Mouse (Mus musculus) yolk sac, embryonic 10.5 days (tissue): ENCODE results near the gene Bcs1l.

Source experiments
- DNase-seq: peaks from one replicate; pipeline ENCODE4 v3.0.0-alpha.2; 2017; ENCODE audit warnings: low spot score

The Bcs1l gene

DNA sequence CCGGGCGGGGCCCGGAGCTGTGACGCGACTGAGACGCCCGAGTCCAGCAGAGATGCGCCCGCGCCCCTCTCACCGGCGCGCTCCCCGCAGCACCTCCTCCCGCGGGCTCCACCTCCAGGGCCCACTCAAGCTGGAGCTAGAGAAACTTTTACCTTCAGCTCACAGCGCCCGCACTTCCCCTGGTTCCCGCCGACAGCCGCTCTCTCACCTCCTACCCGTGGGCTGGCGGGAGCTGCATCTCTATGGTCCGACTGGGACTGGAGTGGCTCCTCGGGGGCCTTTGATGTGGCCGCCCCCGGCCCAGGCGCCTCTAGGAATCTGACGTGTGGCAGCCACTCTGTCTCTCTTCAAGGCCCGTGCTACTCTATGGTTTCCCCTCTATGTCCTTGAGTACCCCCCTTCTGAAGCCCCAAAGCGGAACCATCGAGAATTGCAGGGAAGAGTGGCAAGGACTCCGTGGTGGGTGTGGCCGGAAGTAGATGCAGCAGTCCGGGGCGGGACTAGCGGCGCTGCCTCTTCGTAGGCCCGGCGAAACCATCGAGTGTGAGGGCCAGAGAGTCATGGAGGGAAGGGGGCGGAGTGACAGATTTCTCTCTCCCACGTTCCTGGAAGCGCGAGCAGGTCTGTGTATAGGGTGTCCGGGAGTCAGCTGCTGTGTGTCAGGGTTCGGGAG is at the start of gene Bcs1l, which contains the start of gene Zfp142:
Gene Bcs1l, plus strand, starts transcription at position 517 of the 673 bp plus-strand sequence.
Gene Zfp142, minus strand, starts transcription at position 474 of the 673 bp plus-strand sequence.
- DNase-seq, result peak; percentile 99

DNA sequence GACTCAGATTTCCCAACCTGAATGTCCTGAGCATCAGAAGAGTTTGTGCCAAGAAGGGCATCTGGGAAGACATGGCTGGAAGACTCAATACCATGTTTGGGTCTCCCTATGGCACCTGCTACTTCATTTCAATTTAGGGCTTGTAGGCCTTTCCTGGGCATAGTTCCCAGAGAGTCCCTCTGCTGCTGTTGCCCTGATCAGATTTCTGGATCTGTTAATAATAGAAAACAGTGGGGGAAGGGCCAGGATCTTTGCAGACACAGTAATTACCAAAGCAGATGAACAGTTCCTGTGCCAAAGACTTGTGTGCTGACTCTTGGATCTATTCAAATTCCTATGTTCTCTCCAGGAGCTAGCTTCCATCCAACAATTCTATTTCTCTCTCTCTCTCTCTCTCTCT is 49.4 kb upstream of the Bcs1l start:
- DNase-seq, result no peak

DNA sequence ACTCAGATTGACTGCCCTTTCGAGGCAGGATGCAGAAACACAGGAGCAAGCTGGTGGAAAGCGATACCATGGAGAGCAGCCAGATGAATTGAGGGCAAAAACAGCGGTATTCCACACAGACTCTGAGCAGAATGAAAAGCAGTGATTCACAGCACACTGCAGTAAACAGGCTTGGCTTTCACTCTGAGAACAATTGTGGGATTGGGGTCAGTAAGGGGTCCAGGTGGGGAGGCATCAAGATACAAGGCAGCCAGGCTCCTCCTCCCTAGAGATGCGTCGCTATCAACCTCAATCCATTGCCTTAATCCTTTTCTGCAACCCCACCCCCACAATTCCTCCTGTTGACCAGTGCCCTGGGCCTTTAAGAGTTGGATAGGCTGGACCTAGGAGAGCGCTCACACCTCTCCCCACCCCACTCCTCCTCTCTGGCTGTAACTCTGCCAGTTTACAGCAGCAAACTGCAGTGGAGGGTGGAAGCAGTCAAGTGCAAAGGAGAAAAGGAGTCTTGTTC is 45.6 kb upstream of the Bcs1l start, which contains the start of gene Plcd4:
Gene Plcd4, plus strand, starts transcription at position 438 of the 511 bp plus-strand sequence.
- DNase-seq, result no peak

DNA sequence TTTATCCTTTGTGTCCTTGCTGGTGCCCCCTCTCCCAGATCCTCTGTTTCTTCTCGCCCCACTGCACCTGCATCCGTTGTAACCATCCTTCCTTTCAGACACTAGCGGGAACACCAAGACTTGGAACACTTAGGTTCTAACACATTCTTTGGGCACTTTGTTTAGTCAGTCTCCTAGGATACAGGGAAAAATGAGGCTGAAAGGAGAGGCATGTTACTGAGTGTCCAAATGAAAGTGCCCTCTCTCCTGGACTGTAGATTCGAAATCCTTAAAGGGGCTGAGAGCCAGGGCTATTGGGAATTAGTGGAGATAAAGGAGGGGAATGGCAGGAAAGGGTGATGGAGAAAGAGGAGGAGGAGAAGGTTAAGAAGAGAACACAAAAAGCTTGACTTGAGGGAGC is 43.9 kb upstream of the Bcs1l start, which contains the start of gene Usp37:
Gene Usp37, minus strand, starts transcription at position 101 of the 400 bp plus-strand sequence.
- no peak for DNase-seq

DNA sequence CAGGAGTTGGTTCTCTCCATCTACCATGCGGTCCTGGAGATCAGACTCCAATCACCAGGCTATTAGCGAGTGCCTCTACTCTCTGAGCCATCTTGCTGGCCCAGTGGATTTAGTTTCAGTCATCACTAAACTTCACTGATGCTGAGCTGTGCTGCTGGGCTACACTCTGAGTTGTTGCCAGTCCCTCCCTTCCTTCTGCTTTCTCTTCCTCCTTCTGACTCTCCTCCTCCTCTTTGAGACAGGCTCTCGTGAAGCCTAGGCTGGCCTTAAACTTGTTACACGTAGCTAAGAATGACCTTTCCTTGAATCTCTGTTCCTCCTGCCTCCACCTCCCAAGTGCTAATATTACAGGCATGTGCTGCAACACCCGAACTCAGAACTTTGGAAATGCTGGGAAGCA is 29.0 kb upstream of the Bcs1l start:
- no peak for DNase-seq

DNA sequence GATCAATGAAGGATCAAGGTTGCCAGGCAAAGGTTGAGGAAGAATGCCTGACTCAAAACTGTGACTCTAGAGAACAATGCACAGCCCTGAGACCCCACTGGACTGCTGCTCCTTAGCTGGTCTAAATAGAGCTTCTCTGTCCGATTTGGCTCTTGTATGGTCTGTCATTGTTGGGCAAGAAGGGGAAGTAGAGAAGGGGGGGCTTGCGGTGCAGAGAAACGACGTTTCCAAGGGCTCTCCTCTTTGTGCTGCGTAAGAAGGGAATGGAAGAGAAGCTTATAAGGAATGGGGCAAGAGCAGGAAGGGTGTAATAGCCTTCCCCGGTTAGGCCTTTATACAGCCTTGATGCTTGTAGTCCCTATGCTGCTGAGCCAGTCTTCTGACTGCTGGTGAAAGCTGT is 22.3 kb upstream of the Bcs1l start:
- DNase-seq, result no peak

DNA sequence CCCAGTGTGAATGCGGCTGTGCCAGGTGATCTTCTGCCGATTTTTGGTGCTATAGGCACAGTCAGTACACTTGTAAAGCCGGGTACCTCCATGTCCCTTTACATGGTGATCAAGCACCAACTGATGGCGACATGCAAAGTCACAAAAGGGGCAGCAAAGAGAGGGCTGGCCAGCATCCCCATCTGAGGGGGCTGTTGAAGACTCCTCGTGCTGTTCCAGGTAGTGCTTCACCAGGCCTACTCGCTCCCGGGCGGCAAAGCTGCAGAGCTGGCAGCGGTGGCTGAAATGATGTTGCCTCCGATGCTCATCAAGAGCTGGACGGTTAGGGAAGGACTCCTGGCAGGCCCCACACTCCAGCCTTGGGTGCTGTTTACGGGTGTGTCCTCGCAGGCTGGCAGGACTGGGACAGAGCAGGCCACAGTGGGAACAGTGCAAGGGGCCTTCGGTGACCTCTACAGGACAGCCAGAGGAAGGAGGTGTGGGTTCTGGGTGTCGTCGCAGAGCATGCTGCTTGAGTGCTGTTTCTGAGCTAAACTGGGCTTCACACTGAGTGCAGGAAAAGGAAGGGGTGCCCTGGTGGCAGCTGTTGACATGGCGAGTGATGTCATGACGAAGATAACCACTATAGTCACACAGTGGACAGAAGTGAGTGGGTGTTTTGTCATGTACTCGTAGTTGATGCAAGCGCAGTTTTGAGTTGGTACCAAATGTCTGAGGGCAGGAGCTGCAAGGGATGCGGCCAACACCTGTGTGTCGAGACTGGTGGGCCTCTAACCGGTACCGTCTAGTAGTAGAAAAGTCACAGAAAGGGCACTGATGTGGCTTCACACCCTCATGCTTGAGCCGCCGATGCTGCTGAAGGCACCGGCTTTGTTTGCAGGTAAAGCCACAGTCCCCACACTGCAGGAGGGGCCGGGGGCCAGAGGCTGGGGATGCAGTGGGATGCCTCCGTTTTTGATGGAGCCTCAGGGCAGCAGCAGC is 18.1 kb upstream of the Bcs1l start:
- DNase-seq, result no peak

DNA sequence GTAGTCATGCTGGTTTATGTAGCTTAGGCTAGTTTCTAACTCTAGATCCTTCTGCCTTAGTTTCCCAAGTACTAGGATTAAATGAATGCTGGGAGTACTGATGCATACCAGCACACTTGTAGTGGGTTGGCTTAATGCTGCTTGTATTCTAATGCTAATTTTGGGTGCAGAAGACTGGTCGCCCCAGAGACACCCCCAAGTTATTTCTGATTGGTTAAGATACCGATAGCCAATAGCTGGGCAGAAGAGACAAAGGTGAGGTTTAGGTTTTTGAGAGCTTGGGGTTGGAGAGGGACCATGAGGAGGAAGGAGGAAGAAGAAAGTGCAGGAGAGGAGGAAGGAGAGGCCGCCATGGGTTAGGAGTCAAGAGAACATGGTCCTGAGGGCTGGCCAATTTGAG is 5.5 kb upstream of the Bcs1l start:
- DNase-seq, result no peak

DNA sequence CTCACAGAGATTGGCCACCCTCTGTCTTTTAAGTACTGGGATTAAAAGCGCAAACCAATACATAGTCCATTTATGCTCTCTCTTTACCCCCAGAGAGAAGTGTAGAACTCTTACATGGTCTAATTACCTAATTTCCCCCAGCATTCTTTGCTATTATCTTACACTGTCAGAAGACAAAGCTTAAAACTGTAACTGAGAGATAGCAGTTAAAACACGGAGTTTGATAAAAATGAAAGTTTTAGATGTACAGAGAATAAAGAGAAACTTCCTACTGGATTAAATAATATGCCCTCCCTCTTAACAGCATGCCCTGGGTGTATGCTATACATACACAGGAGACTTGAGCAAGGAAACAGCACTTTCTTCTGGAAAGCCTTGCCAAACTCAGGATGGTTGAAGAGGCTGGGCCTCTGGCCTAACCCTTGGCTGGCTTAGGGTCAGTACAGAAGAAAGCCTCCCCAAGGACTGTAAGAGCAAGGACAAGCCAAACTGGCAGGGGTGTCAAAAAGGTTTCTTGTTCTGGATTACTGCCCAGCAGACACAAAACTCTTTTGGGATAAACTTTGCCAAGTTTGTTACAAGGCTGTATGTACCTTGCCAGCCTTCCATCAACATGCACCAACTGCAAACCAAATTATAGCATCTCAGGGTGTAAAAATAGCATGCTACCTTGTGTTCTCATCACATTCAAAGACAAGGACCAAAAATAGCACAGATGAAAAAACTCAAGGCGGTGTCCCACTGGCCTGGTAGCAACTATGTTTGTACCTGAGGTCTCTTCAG is 3.3 kb upstream of the Bcs1l start:
- DNase-seq, result no peak

DNA sequence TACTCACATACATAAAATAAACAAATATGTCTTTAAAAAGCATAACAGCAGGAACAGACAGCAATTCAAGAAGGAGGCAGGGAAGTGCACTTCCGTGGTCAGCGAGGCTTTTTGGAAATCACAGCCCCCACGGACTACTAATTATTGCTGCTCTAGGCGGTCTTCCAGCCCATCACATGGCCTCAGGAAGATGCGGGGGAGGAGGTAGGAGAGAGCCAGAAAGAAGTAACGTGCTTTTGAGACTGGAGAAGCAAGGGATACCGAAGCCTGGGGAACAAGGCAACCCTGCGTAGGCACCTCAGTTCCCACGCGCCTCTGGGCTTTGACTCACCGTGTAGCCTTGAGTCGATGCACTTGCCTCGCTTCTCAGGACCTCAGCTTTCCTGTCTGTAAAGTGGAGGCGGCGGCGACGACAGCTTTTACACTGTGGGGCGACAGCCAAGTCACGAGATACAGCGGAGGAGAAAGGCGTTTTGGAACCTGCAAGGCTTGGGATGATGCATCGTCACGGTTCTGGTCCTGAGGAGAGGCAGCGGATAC is 786 bp upstream of the Bcs1l start:
- no peak for DNase-seq

DNA sequence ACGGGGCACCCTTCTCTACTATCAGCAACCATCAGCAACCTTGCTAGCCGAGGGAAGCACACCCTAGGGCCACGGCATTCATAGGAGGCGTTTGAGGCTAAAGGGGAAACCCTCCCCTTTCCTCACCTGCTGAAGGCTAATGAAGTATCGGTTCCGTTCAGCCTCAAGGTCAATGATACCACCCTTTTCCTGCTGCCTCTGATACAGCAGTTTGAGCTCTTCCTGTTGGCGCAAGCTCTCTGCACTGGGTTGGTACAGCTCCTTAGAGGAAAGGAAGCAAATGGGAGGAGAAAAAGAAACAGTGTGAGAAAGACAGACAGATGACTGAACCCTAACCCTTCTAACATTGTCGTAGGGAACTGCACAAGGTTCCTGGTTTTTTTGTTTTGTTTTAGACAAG is 6.3 kb downstream of the Bcs1l start:
- DNase-seq, result no peak

DNA sequence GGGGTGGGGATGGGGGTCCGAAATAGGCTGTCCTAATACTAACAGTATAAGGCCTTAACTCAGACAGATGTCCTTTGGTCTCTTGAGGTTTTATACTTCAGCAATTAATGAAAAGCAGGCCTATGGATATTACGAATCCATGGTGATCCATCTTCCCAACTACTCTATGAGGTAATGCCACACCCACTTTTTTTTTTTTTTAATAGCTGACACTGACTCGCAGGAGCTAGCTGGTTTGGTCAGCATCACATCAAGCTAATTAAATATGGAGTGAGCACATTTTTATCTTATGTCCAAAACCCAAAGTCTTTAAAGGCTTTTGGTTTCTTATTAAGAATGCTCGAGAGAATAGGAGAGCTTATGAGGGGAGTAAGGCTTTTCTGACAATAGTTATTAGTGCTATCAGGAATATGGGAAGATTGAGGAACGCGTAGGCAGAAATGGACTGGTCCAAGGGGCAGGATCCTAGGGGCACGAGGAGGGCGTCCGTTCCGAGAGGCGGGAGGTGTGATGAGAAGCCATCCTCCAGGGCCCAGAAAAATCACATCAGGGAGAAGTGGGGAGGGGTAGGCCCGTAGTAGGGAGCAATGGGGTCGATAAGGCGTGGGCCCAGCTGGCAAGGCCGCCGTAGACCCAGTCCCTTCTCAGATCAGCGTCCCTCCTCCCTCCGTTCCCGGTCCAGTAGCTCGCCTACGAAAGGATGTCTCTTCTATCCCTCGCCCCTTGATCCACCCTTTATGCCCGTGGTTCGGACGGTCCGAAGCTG is 12.6 kb downstream of the Bcs1l start:
- no peak for DNase-seq

DNA sequence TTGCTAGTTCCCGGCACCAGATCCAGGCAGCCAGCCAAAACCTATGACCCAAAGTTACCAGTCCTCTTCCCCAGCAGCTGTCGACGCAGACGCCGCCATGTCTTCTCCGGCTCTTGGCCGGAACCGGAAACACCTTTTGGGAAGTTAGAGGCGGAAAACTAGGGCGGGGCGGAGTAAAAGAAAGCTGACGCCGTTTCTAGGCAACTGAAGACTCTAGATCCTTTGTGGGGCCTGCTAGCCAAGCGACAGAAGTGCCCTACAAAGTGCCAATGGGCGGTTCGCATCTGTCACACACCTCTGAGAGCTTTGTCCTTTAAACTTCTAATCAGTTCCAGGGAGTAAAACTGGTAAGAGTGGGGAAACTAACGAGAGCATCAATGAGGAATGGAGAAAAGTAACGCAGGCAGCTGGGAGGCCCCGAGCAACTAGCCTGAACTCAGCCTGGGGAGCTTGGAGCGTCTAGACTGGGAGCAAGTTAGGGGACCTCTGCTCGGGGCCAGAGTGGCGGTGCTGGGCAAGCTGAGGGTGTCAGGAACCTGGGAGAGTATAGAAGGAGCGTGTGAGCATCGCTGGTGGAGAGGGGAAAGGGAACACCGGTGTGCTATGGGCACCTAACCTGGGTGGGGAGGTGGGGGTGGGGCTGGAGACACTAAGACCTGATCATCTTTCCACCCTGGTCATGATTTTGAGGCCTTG is 13.3 kb downstream of the Bcs1l start, which contains the start of the genes Rnf25 and Stk36:
Gene Rnf25, minus strand, starts transcription at position 131 of the 696 bp plus-strand sequence.
Gene Stk36, plus strand, starts transcription at position 179 of the 696 bp plus-strand sequence.
- DNase-seq, result peak; percentile 84

DNA sequence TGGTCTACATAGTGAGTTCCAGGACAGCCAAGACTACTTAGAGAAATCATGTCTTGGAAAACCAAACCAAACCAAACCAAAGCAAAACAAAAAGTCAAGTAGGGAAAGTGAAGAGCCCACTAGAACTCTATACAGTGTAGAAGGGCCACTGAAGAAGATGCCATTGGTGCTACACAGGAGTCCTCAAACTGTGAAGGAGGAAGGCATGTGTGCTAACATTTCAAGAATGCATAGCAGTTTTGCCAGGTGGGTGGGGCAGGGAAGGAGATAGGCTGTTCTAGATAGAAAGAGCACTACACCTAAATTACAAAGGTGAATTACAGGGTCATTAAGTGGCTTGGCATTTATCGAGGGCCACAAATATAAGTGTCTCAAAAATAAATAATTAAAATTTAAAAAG is 36.1 kb downstream of the Bcs1l start:
- no peak for DNase-seq

DNA sequence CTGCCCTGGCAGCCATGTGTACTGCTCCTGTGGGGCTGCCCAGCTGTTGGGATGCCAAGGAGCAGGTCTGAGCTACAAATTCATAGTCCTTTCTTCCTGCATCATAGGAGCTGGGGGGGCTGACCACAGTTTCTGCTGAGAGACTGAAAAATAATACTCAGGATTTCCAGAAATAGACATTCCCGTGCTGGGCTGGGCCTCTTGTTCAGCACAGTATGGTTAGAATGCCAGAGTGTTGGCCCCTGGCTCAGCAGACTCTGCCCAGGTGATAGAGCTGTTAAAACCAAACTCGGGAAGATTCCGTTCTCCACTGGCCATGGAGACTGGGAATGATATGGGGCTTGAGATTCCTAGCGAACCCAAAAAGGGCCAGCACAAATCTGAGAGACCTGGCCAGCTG is 38.0 kb downstream of the Bcs1l start:
- no peak for DNase-seq

DNA sequence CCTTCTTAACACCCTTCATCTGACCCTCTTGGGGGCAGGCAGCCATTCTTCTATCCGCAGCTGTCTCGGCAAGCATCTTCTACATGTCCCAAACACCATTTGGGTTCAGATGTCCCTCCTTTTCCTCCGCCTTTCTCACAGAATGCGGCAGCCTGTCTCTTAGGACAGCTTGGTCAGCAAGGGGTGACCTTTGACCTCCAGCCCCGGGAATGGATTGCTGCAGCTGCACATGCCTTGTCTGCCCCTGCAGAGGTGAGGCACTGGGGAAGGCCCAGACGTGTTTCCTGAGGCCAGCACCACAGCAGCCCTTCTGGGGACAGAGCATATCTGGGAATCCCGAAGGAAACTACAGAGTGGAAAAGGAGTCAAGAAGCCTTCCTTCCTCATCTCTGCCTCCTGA is 39.9 kb downstream of the Bcs1l start:
- peak; percentile 74 for DNase-seq

DNA sequence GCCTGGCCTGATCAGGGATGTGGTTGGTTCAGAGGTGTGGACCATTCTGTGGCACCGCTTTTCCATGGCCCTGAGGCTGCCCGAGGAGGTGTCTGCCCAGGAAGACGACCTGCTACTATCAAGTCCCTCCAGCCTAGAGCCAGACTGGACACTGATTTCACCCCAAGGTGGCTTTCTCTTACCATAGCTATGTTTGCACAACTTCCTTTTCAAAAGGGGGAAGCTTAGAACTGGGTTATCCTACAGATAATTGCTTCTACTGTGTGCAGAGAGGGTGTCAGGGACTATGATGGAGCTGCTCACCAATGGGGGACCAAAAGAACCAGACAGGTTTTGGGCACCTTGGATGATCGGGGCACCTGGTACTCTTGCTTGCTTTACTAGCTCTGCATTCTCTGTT is 44.6 kb downstream of the Bcs1l start:
- no peak for DNase-seq
